Mouse (Mus musculus) embryonic facial prominence, embryonic 10.5 days (tissue): ENCODE measurements around the gene Rab37. TPM values are rescaled to one million over a fixed set of nuclear protein-coding genes. Genes with fewer than 3 reads are reported as not detected.

Experiments
- DNase-seq: peaks from one replicate; pipeline ENCODE4 v3.0.0-alpha.2; 2017; ENCODE audit warnings: low spot score
- H3K27ac ChIP-seq: fragments of 300-500 bp; sonication (generic); replicated peaks from 2 replicates; pipeline ENCODE4 v1.5.1; 2016; ENCODE audit warnings: mild to moderate bottlenecking
- H3K27me3 ChIP-seq: fragments of 300-500 bp; sonication (generic); replicated peaks from 2 replicates; pipeline ENCODE4 v1.6.1; 2016; ENCODE audit warnings: low read depth, mild to moderate bottlenecking; ENCODE audit not compliant: poor library complexity, severe bottlenecking
- H3K36me3 ChIP-seq: fragments of 300-500 bp; sonication (generic); replicated peaks from 2 replicates; pipeline ENCODE4 v1.6.1; 2016; ENCODE audit warnings: mild to moderate bottlenecking, moderate library complexity
- H3K4me1 ChIP-seq: fragments of 300-500 bp; sonication (generic); 2 replicates; pipeline ENCODE4 v1.6.1; 2016
- H3K4me3 ChIP-seq: fragments of 300-500 bp; sonication (generic); 2 replicates; pipeline ENCODE4 v1.5.1; 2016; ENCODE audit warnings: mild to moderate bottlenecking, moderate library complexity
- H3K9me3 ChIP-seq: fragments of 300-500 bp; sonication (generic); 2 replicates; pipeline ENCODE4 v1.6.1; 2016; ENCODE audit warnings: mild to moderate bottlenecking
- WGBS: fragments of 180-500 bp; shearing (Covaris S2); methylation state at CpG from one replicate; pipeline ENCODE4 v1.1.7; 2016; 5-methylcytosine and 5-hydroxymethylcytosine counted together
- polyA plus RNA-seq: library from polyadenylated mRNA; unstranded; fragments of >200 nt; fragmentation: Nextera tagmentation; extraction: Ambion mirVana; gene quantifications from 2 replicates; pipeline ENCODE4 v1.2.1, GENCODE M21; 2016

Gene Rab37
- polyA plus RNA-seq = 1.2 and 2.2 TPM in 2 replicates

DNA sequence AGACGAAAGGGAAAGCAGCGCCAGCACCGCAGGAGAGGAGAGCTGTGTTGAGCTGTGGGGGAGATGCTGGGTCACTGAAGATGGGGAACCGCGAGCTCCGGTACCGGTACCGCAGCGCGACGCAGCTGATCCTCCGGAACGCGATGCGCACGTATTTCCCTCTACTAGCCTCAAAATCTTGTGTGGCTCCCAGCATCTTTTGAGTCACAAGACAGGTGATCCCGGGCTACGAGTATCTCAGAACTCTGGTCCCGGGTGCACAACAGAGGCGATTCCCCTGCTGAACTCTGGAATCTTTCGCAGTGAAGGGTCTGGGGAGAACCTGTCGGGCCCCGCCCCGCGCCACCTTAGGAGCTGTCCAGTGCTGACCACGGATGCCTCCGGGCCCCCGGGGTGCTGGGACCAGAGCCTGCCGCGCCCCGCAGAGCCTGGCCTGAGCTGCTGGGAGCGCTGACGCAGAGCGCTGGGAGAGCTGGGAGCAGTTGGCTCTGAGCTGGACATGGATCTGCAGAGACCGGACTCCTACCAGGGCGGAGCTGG, at the start of gene Rab37:
Rab37 (plus strand) TSS at position 70 of the 540 bp plus-strand sequence.
- 2% methylated on average over 36 of the region's 36 CpGs for WGBS
- peaks cover 10% of the 10 kb centered on the region; the same call in 1 of the 2 replicates for H3K9me3 ChIP-seq
- no peaks in the 10 kb centered on the region for H3K36me3 ChIP-seq
- H3K27me3 ChIP-seq = peaks cover 34% of the 10 kb centered on the region
- peak; percentile 77 for DNase-seq
- H3K27ac ChIP-seq = no peak within 1 kb of the TSS; the same call in 1 of the 2 replicates
- H3K4me1 ChIP-seq = peaks cover 11% of the 10 kb centered on the region
- peak within 1 kb of the TSS; percentile 47 for H3K4me3 ChIP-seq

DNA sequence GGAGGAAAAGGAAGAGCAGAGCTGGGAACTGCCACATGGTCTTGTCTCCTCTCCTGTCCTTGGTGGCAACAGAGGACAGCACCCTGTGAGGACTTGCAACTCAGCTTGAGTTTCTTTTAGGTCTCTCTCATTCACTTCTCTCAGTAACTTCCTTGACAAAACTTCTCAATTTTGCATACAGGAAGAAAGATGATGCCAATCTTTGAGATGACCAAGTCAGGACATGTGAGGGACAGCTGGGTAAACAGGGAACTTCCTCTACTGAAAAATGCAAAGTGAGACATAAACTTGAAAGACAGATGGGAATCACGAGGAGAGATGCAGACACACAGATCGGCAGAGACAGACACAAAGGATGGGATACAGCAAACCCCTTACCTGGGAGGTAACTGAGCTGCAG, 43.0 kb upstream of the Rab37 start, which contains the start of gene Cd300ld3:
Cd300ld3 (minus strand) TSS at position 151 of the 400 bp plus-strand sequence.
- Histone ChIP-seq H3K4me1 (no peaks in the 10 kb centered on the region), H3K4me3 (no peak within 1 kb of the TSS), H3K27ac (no peak within 1 kb of the TSS), H3K27me3 (no peaks in the 10 kb centered on the region), H3K36me3 (no peaks in the 10 kb centered on the region), H3K9me3 (no peaks in the 10 kb centered on the region)
- 68% methylated on average over 2 of the region's 2 CpGs for WGBS
- no peak for DNase-seq

DNA sequence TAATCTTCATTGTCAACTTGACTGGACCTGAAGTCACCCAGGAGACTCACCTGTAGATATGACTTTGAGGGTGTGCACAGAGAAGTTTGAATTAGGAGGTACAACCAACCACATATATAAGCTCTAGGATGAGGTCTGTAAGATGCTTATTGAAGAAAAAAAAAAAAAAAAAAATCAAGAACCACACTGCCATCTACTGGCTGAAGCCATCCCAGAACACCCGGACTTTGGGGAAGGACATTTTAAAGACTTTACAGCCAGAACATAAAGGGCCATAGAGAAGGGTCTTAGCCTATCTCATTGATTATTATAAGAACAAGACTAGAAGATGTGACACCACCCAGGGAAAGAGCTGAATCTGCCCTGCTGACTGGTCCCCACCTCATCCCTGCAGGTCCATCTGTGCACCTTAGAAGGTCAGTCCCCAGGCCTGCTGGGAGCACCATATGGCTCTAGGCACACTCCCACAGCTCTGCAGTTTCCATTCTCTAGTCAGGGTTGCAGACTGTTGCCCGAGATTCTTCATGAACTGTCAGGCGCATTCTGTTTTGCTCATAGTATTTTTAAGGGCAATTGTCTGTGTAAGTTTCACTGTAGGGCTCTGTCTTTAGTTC, 41.8 kb upstream of the Rab37 start:
- H3K27ac ChIP-seq = no peak overlapping the region
- no peaks in the 10 kb centered on the region for H3K4me1 ChIP-seq
- no peaks in the 10 kb centered on the region for H3K36me3 ChIP-seq
- H3K9me3 ChIP-seq = no peaks in the 10 kb centered on the region
- DNase-seq = no peak
- 45% methylated on average over 3 of the region's 3 CpGs for WGBS
- no peaks in the 10 kb centered on the region for H3K27me3 ChIP-seq
- no peak overlapping the region for H3K4me3 ChIP-seq

DNA sequence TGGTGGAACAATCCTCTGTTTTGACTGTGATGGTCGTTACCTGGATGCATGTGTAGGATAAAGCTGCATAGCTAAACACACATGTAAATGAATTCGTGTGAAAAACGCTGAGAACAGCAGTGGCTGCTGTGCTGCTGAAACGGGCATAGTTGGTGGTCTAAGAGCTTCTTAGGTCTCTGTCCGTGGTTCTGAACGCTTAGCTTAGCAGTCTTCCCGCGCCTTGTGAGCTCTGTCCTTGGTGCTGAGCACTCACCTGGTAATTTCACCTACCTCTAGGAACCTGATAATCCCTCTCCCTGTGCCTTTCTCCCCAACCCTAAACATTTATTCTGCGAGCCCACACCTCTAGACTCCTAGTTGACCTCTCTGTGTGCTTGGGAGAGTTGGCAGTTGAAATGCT, 39.0 kb upstream of the Rab37 start:
- H3K36me3 ChIP-seq = no peaks in the 10 kb centered on the region
- no peaks in the 10 kb centered on the region for H3K9me3 ChIP-seq
- H3K4me3 ChIP-seq = no peak overlapping the region

DNA sequence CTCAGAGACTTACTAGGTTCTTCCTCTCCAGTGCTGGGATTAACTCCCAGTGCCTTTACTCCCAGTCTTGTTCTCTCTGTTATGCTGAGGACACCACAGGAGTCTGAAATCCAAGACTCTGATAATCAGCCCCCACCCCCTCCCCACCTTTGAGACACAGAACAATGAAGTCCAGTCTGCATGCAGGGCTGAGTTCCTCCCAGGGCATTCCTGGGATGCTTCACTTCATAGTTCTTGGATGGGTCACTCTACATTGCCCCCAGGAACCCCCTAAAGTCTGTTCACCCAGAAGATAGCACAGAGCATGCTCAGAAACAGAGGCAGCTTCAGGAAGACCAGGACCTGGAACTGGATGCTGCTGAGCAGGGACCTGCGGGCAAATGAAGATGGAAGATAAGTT, 38.2 kb upstream of the Rab37 start:
- WGBS = 95% methylated on average over 1 of the region's 1 CpGs
- Histone ChIP-seq H3K27ac (no peak overlapping the region), H3K4me3 (no peak overlapping the region), H3K9me3 (no peaks in the 10 kb centered on the region), H3K36me3 (no peaks in the 10 kb centered on the region), H3K27me3 (no peaks in the 10 kb centered on the region), H3K4me1 (no peaks in the 10 kb centered on the region)
- no peak for DNase-seq

More for the DNA sequence above, 39.0 kb upstream of the Rab37 start:
- peak; percentile 76 for DNase-seq
- no peaks in the 10 kb centered on the region for H3K4me1 ChIP-seq
- H3K27me3 ChIP-seq = no peaks in the 10 kb centered on the region
- H3K27ac ChIP-seq = no peak overlapping the region
- WGBS = 3% methylated on average over 9 of the region's 9 CpGs

DNA sequence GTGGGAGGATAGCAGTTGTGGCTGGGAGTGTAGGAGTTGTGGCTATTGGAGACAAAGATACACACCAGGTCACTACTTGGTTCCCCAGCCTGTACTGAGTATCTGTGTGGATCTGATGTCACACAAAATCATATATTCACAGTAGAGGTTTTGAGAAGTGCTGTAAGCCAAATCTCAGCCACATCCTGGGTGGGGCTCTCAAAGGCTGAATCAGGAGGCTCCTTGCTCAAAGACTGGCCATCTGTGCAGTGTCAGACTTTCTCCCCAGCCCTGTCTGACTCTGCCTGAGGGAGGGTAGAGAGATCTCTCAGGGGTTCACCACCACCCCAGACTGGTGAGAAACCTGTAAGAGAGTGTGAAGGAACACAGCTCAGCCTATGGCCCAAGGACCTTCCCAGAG, 36.7 kb upstream of the Rab37 start:
- no peak overlapping the region for H3K4me3 ChIP-seq
- H3K4me1 ChIP-seq = no peaks in the 10 kb centered on the region
- DNase-seq = no peak
- no peak overlapping the region for H3K27ac ChIP-seq
- H3K9me3 ChIP-seq = no peaks in the 10 kb centered on the region
- H3K27me3 ChIP-seq = no peaks in the 10 kb centered on the region
- no peaks in the 10 kb centered on the region for H3K36me3 ChIP-seq

DNA sequence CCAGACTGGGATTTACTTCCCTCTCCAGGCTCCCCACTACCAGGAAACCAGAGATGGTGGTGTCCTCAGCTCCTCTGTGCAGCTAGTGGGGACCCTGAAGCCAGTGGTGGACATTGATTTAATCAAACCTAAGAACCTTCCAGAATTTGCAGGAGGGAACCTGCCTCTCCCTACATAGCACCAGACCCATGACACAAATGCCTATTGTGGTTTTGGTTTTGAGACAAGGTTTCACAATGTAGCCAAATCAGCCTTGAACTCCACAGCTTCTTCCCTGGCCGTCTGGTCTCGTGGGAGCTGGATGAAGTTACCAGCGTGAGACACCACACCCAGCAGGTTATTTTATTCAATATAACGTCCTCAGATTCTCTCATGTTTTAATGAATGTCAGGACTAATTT, 32.5 kb upstream of the Rab37 start:
- Histone ChIP-seq H3K4me3 (no peak overlapping the region), H3K36me3 (no peaks in the 10 kb centered on the region), H3K27ac (no peak overlapping the region), H3K27me3 (0 out of 2 replicates have a peak, but pooled peaks cover 2% of the 10 kb centered on the region), H3K4me1 (no peaks in the 10 kb centered on the region; the same call in 1 of the 2 replicates), H3K9me3 (no peaks in the 10 kb centered on the region)
- 77% methylated on average over 4 of the region's 4 CpGs for WGBS
- DNase-seq = no peak

DNA sequence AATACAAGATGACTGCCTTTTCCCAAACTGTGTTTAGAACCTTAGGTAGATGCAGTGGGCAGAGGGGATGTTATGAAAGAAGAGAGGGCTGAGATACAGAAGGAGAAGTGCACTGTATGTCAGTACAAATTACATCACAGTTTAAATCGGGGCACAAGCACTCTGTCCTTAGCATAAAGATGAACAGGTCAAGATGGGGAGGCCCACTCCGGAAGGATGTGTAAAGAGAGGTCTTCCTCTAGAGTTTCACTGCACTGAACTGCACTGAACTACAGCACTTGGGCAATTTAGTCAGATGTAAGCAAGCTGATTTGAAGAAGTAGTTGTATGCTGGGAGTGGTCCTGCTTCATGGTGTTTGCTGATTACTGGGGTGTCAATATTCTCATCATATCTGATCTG, 31.4 kb upstream of the Rab37 start:
- Histone ChIP-seq H3K4me3 (no peak overlapping the region), H3K36me3 (no peaks in the 10 kb centered on the region), H3K27ac (no peak overlapping the region), H3K27me3 (0 out of 2 replicates have a peak, but pooled peaks cover 4% of the 10 kb centered on the region), H3K4me1 (no peaks in the 10 kb centered on the region; the same call in 1 of the 2 replicates), H3K9me3 (no peaks in the 10 kb centered on the region)
- DNase-seq = no peak
- 84% methylated on average over 2 of the region's 2 CpGs for WGBS

DNA sequence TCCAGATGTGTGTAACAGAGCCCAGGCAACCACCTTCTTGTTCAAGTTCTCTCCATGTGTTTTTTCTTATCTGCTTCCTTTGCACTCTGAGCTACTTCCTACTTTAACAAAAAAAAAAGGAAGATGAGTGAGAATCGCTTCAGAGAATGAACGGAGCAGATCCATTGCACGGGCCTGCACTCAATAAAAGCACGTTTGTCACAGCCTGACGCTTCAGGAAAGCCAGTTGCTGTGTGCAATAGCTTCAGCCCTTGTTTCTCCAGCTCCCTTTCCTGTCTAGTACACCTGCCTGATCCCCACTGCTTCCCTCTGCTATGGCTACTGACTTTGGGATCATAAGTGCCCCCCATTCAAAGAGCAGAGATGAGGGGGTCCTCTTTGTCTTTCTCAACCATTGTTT, 29.2 kb upstream of the Rab37 start, which contains the start of gene Cd300e:
Cd300e (minus strand) TSS at position 101 of the 400 bp plus-strand sequence.
- 0 out of 2 replicates have a peak, but pooled peaks cover 4% of the 10 kb centered on the region for H3K27me3 ChIP-seq
- WGBS = 47% methylated on average over 5 of the region's 5 CpGs

DNA sequence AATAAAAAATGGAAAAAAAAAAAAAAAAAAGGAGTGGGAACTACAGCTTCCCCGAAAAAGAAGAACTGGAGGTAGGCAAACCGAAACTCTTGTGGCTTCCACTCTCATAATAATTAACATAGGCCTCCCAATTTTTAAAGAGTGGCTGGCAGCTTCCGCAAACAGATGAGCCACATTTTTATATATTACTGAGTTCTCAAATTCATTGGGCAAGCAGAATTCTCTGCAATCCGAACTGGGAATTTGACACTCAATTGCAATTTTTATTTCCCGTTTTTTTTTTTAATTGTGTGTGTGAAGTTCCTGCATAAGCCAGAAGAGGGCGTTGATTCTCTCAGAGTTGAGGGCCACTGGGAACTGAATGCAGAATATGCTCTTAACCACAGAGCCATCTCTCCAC, 24.5 kb upstream of the Rab37 start:
- no peak overlapping the region for H3K4me3 ChIP-seq
- no peak for DNase-seq
- WGBS = 71% methylated on average over 6 of the region's 6 CpGs
- H3K4me1 ChIP-seq = peaks cover 11% of the 10 kb centered on the region
- peaks cover 25% of the 10 kb centered on the region for H3K27me3 ChIP-seq
- H3K9me3 ChIP-seq = no peaks in the 10 kb centered on the region
- no peaks in the 10 kb centered on the region for H3K36me3 ChIP-seq
- H3K27ac ChIP-seq = no peak overlapping the region

More for the DNA sequence above, 29.2 kb upstream of the Rab37 start, which contains the start of gene Cd300e:
- H3K4me1 ChIP-seq = no peaks in the 10 kb centered on the region; the same call in 1 of the 2 replicates
- H3K4me3 ChIP-seq = no peak within 1 kb of the TSS
- no peaks in the 10 kb centered on the region for H3K36me3 ChIP-seq
- no peak within 1 kb of the TSS for H3K27ac ChIP-seq
- DNase-seq = no peak
- H3K9me3 ChIP-seq = no peaks in the 10 kb centered on the region

DNA sequence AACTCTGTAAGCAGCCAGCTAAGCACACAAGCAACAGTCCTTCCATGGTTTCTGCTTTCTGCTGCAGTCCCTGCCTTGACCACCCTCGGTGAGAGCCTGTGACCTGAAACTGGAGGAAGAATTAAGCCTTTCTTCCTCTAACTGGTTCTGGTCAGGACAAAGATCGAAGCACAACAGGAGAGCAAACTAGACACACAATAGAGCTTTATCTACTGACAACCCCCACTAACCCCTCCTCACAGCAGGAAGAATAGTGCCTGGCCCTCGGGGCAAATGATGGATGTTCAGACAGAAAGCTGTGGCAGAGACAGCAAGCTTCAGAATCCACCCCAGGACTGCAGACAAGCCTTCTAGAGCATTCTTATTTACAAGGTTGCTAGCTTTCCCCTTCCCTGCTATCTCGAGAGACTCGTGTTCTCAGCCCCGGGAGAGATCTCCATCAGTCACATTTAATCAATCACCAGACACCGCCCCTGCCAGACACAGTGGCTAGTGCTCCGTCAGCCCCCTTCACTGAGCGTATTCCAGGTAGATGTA, 20.1 kb upstream of the Rab37 start:
- Histone ChIP-seq H3K36me3 (no peaks in the 10 kb centered on the region), H3K27me3 (peaks cover 35% of the 10 kb centered on the region), H3K9me3 (no peaks in the 10 kb centered on the region), H3K4me1 (peaks cover 21% of the 10 kb centered on the region), H3K27ac (peak overlapping the region; percentile 66), H3K4me3 (peak overlapping the region; percentile 33)
- peak; percentile 28 for DNase-seq
- 10% methylated on average over 9 of the region's 9 CpGs for WGBS

DNA sequence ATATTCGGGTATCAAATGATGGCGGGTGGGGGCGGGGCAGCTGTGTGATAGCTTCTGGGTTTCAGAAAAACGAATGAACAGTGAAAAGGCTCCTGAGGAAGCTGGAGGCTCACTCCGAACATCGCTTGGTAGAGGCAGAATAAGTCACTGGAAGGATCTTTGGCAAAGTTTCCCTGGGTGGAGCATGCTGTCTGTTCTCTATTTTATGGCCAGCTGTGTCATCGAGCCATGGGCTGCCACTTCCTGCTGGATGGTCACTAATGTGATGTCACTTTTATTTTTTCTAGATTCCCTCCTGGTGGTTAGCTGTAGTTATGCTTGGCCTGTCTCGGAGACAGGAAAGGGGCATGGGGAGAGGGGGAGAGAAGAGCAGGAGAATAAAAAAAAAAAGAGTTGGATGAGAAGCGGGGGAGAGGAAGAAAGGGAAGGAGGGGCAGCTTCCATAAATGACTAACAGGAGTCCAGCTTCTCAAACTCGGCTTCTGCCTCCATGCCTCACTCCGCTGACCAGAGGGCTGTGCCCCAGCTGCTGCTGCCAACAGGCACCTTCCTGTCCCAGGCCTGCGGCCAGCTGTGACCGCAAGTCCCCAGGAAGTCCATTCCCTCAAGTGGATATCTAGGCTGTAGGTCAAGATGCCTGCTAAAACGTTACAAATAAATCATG, 19.5 kb upstream of the Rab37 start:
- Histone ChIP-seq H3K27me3 (peaks cover 35% of the 10 kb centered on the region), H3K4me3 (peak overlapping the region; percentile 33), H3K9me3 (no peaks in the 10 kb centered on the region), H3K36me3 (no peaks in the 10 kb centered on the region), H3K27ac (peak overlapping the region; percentile 66), H3K4me1 (peaks cover 21% of the 10 kb centered on the region)
- DNase-seq = peak; percentile 32
- WGBS = 22% methylated on average over 14 of the region's 14 CpGs
